Mouse (Mus musculus) gastrocnemius, adult 8-10 months (tissue): Measurements from ENCODE around the gene Cdk19. TPM values are rescaled to one million over a fixed set of nuclear protein-coding genes. Genes with fewer than 3 reads are reported as not detected.

Experiments used
- DNase-seq, 2 experiments: peaks; one replicate each; pipeline ENCODE4 v3.0.0; 2022; ENCODE audit warnings: low spot score in 2 of 2
- total RNA-seq, 4 experiments: library from RNA; stranded (reverse); gene quantifications; 2 replicates each; pipeline ENCODE4 v1.2.4; 2022

Cdk19 gene
- total RNA-seq, result 10 to 100 TPM in 2 of 4 experiments, 1 to 10 TPM in 2; 6.8 to 35.5 (median 20.0) TPM

GRCm38 (mm10) chr10:40339351-40339964, at the start of gene Cdk19:
Cdk19 (plus strand) TSS chr10:40339564.
- DNase-seq, result no peak

GRCm38 (mm10) chr10:40292640-40293039, 46.7 kb upstream of the Cdk19 start:
- no peak for DNase-seq

- DNase-seq, result peak; percentile 57 to 77
These were observed 38.7 kb upstream of the Cdk19 start for GRCm38 (mm10) chr10:40300648-40301171.

GRCm38 (mm10) chr10:40301181-40302075, 37.9 kb upstream of the Cdk19 start:
- peak in 1 of 2 experiments; percentile 7 for DNase-seq

- DNase-seq, result peak; percentile 99 to 100
These were observed 37.0 kb upstream of the Cdk19 start, which contains the start of gene Amd1 for GRCm38 (mm10) chr10:40302140-40302985. Amd1 (minus strand) TSS chr10:40302186.

- DNase-seq, result no peak
These were observed 33.4 kb upstream of the Cdk19 start for GRCm38 (mm10) chr10:40305989-40306388.

- no peak for DNase-seq
These were observed 31.4 kb upstream of the Cdk19 start for GRCm38 (mm10) chr10:40307826-40308583.

- no peak for DNase-seq
These were observed 29.3 kb upstream of the Cdk19 start for GRCm38 (mm10) chr10:40309884-40310635.

GRCm38 (mm10) chr10:40312781-40313180, 26.6 kb upstream of the Cdk19 start:
- no peak for DNase-seq

GRCm38 (mm10) chr10:40316841-40317585, 22.4 kb upstream of the Cdk19 start:
- no peak for DNase-seq

GRCm38 (mm10) chr10:40320306-40320705, 19.1 kb upstream of the Cdk19 start:
- DNase-seq, result no peak

GRCm38 (mm10) chr10:40328004-40328551, 11.3 kb upstream of the Cdk19 start:
- peak; percentile 54 to 77 for DNase-seq

GRCm38 (mm10) chr10:40330262-40330661, 9.1 kb upstream of the Cdk19 start:
- DNase-seq, result no peak

GRCm38 (mm10) chr10:40332864-40333263, 6.5 kb upstream of the Cdk19 start:
- no peak for DNase-seq

GRCm38 (mm10) chr10:40342036-40342435, 2.7 kb downstream of the Cdk19 start:
- no peak for DNase-seq

- no peak for DNase-seq
These were observed 7.5 kb downstream of the Cdk19 start for GRCm38 (mm10) chr10:40346776-40347403.

- no peak for DNase-seq
These were observed 8.1 kb downstream of the Cdk19 start for GRCm38 (mm10) chr10:40347461-40347954.
